Mouse (Mus musculus): ENCODE data around the gene Svs5.
A peak's percentile ranks its signal among the peaks of the same experiment; 100 is the strongest.
"Not testable (repeated sequence)": the region's sequence is repeated elsewhere in the genome, so short reads cannot be mapped to it uniquely, and the experiment has no call there.

The Svs5 gene

DNA sequence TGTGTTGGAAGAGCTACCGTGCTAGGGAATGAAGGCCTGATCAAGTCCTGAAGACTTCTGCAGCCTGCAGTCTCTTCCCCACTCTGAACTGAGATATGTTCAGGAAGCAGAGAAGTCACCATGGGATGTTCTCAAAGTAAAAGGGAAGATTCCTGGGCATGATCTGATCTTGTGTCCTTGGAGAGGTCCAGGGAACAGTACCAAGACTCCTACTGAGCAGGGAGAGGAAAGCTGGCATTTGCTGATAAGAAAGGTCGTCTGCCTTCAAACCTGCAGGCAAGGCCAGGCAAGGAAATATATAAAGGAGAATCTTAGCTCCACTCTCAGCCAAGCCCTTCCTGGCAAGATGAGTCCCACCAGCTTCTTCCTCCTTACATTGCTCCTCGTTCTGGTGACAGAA, at the start of gene Svs5:
TSS of gene Svs5 (plus strand) at position 301 of the 400 bp plus-strand sequence.
- DNase-seq (ENCODE audit: low read depth, low spot score): not testable (repeated sequence)

DNA sequence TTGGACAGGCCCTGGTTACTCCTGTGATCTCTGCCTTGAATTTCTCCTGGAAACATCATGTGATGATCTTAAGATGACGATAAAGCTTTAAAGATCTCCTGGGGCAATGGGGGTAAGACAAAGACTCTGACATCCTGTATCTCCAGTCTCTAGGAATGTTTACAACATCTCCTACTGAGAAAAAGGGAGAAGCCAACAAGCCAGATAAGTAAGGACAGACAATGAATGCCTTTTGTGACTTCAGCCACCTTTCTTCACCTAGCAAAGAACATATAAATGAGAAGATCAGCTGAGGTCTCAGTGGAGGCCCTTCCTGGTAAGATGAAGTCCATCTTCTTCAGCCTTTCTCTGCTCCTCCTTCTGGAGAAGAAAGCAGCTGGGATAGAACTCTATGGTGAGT, 43.6 kb upstream of the Svs5 start, which contains the start of gene Svs3a:
TSS of gene Svs3a (plus strand) at position 301 of the 400 bp plus-strand sequence.
- DNase-seq (ENCODE audit: low read depth, low spot score): not testable (repeated sequence)

DNA sequence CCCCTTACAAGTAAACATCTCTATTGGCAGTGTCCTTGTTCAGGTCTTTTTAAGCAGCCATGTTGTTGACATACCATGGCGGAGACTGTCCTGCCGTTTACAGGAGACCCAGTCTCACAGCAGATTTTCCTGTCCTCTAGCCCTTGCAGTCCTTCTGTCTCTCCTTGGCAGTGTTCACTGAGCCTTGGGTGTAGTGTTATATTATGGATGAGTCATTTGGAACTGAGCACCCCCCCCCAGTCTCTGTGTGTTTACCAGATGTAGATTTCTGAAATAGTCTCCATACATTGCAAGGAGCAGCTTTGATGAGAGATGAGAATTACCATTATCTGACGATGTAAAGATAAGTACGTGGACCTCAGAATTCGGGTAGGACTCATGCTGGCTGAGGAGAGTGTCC, 19.9 kb upstream of the Svs5 start:
- DNase-seq (ENCODE audit: low read depth, low spot score): no peak

DNA sequence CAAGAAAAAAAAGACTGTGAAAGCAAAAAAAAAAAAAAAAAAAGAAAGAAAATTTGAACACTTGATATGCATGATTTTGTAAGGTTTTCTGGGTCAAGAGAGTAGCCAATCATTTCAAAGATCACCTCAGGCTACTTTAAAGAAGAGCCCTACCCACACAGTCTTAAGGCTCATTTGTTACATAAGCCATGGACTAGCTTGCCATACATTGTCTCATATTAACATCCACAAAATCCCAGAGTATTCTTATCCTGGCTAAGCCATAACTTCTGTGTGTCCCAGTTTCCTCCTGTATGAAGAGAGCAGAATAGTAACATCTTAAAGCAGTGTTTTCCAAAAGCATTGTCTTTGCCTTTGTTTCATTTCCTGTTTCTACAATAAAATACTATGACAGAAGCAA, 17.1 kb upstream of the Svs5 start:
- not testable (repeated sequence) for DNase-seq (ENCODE audit: low read depth, low spot score)

DNA sequence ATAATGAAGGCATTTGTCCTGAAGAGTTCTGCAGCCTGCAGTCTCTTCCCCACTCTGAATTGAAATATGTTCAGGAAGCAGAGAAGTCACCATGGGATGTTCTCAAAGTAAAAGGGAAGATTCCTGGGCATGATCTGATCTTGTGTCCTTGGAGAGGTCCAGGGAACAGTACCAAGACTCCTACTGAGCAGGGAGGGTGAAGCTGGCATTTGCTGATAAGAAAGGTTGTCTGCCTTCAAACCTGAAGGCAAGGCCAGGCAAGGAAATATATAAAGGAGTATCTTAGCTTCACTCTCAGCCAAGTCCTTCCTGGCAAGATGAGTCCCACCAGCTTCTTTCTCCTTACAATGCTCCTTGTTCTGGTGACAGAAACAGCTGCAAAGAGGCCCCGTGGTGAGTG, 16.1 kb upstream of the Svs5 start, which contains the start of gene Svs6:
TSS of gene Svs6 (plus strand) at position 301 of the 400 bp plus-strand sequence.
- DNase-seq (ENCODE audit: low read depth, low spot score): not testable (repeated sequence)

DNA sequence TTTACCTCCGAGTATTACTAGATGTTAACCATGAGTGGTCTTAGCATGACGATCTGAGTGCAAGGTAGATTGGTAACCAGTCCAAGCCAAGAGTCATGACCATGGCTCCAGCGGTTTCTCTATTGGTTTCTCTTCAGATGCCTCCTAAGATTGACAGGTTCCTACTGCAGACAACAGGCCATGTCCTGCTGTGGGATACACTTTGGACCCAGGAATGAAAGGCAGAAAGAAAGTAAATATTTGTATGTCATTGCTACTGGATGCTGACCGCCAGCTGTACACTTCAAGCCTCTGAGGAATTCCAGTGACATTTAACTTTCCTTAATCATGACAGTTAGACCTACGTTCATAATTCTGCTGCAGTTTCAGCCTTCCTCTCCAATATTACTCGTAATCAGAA, 11.6 kb upstream of the Svs5 start:
- DNase-seq (ENCODE audit: low read depth, low spot score): no peak

DNA sequence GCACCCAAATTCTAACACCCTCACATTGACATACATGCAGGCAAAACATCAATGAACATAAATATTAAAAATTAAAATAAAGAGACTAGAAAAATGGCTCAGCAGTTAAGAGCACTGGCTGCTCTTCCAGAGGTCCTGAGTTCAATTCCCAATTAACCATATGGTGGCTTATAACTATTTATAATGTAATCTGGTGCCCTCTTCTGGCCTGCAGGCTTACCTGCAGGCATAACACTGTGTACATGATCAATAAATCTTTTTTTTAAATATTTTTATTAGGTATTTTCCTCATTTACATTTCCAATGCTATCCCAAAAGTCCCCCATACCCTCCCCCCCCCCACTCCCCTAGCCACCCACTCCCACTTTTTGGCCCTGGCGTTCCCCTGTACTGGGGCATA, 11.2 kb downstream of the Svs5 start:
- not testable (repeated sequence) for DNase-seq (ENCODE audit: low read depth, low spot score)

DNA sequence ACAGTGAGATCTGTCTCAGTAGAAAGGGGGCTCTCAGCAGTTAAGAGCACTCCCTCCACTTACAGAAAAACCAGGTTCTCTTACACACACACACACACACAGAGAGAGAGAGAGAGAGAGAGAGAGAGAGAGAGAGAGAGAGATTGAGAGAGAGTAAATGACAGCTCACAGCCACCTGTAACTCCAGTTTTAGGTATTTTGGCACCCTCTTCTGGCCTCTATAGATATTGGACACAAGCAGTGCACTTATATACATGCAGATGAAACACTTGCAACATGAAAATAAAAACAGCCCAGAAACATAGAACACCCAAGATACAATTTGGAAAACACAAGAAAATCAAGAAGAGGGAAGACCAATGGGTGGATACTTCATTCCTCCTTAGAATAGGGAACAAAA, 15.2 kb downstream of the Svs5 start:
- not testable (repeated sequence) for DNase-seq (ENCODE audit: low read depth, low spot score)

DNA sequence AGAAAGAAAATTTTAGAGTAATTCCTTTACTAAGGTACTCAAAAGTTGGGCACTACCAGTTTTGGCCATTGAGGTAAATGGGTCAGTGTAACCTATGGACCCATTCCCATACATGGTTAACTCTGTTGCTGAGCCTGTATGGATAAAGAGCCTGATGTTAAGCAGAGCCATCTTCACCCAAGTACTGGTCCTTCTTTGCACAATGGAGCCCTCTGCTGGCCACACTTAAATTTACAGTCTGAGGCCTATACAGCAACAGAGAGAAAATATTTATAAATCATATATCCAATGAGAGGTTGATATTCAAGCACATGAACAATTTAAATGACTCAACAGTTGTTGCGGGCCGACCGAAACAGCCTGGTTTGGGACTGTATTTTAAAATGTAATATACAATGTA, 16.4 kb downstream of the Svs5 start:
- DNase-seq (ENCODE audit: low read depth, low spot score): peak; percentile 8

DNA sequence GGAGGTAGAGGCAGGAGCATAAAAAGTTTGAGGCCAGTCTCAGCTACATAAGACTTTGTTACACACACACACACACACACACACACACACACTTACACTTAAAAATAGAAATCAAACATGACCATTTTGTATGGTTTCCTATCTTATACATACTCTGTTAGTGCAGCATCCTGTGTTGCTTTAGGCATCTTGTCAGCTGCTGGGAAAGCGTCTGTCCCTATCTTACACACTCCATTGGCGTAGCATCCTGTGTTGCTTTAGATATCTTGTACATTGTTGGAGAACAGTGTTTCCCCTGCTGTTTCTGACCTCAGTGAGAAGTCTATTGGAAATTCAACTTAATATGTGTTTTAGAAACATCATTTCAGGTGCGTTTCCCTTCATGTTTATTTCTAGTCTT, 20.2 kb downstream of the Svs5 start:
- DNase-seq (ENCODE audit: low read depth, low spot score): no peak

DNA sequence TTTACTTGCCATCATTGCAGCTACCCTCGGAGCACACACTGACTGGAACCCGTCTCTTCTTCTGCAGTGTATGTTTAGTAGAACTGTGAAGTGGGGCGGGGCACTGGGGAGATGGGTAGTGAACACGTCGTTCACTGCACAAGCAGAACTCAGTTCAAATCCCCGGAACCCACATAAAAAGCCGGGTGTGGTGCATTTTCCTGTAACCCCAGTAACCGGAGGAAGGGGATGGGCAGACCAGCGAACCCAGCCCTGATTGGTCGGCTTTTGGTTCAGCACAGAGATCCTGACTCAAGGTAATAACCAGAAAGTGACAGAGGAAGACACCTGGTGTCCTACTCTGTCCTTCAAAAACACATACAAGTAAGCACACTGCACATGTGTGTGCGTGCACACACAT, 20.8 kb downstream of the Svs5 start:
- DNase-seq (ENCODE audit: low read depth, low spot score): no peak

DNA sequence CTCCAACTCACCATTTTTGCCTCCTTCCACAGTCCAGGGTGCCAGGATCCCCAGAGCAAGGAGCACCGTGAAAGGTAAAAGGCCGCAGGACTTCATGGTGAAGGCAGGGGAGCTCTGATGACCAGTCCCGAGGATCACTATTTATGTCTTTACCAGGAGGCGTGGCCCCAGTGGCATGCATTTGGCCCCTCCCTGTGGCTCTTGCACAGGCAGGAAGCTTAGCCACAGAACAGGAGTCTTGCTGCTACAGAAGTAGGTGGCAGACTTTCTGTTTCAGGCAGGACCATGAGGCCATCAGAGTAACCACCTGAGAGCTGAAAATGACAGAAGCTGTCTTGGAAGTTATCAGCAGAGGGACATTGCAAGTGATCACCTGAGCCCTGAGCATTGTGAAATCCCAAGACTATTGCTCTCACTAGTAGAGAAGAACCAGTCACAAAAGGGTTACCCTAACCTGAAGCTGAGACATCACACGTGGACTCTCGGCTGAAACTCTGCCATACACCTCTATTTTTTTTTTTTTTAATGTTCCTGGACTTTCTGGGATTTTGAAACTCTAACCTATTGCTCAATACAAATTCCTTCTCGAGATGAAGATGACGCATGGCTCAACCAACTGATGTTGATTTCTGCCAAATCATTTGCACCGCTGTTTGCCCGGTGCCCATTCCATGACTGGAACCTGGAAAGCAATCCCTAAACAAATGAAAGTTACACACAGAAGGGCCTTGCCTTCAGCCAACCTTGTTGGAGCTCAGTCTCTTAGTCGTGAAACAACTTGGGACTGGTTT, 23.8 kb downstream of the Svs5 start:
- no peak for DNase-seq (ENCODE audit: low read depth, low spot score)

DNA sequence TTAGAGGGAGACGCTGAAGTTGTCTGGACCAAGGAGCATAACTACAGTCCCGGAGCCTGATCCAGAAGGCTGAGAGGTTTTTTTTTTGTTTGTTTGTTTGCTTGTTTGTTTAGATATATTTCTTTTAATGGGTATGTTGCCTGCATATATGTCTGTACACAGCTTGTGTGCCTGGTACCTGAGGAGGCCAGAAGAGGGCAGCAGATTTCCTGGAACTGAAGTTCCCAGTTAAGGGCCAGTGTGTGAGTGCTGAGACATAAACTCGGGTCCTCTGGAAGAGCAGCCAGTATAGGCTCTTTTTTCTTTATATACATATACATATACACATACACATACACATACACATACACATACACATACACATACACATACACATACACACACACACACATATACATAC, 25.8 kb downstream of the Svs5 start:
- no peak for DNase-seq (ENCODE audit: low read depth, low spot score)

DNA sequence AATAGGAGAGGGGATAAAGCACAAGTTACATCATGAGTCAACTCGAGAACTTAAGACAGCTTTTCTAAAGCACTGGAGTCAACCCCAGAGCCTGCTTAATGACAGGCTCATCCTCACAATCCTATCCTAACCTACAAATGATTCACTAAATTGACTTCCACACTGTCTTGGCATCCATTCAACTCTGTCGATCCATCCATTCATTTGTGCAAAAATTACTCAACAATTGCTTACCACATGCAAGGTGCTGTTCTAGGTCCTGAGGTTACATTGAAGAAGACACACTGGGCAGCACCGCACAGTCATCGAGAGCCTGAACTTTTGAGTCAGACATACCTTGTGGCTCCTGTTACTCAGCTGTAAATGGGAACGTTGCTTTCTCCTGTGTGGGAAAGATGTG, 26.5 kb downstream of the Svs5 start:
- no peak for DNase-seq (ENCODE audit: low read depth, low spot score)

DNA sequence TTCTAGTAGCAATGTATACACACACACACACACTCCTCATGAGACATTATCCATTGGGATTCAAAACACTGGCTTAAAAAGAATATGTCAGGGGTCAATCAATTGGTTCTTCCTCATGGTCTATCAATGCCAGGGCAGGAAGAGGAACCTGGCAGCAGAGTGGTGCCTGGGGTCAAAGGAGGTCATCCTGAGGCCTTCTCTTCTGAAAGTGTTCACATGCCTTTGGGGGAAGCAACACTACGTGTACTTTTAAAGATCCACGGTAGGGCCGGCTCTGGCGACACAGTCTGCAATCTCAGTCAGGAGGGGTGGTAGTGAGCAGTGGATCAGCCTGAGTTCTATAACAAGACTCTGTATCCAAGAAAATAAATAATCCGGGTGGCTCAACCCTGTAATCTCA, 27.1 kb downstream of the Svs5 start:
- no peak for DNase-seq (ENCODE audit: low read depth, low spot score)

DNA sequence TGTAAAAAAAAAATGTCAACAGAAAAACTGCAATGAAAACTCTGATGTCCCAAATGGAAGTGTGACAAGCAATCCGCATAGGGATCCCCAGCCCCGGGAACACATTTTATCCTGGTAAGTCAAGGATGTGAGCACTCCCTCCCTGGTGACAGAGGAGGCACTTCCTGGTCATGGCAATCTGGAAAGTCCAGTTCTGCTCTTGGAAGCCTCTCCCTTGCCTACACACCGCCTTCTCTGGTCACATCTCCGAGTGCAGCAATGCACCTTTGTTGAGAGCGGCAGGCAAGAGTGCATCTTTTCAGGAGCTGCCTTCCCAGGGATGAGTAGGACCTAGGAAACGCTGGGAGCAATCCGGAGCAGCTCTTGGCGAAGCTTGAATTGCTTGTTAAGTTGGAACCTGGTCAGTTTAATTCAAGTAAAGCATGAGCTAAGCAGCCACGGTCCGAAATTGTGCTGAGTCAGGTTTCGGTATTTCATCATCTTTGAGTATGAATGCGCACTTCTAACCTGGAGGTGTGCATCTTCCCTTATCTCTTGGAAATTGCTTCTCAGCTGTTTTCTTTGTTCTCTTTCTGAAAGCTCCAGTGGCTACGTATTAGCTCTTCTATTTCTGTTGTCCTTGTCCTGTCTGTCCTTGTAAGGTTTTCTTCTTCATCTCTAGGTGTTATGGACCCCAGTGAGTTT, 28.6 kb downstream of the Svs5 start:
- DNase-seq (ENCODE audit: low read depth, low spot score): no peak

DNA sequence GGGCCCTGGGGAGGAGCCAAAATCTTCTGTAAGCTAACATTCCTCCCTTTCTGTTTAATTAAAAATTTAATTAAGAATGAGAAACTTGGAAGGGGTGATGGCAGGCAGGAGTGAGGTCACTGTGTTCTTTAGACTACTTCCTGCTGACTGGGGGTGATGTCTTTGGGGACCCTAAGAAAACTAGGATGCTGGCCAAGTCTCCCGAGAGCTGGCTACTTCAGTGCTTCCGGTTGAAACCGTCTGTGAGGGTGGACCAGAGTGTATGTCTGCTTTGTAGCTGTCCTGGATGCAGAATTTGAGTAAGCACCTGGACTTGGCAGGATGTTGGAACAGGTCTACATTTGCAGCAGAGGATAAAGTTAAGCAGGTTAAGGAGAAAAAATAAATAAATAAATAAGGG, 34.4 kb downstream of the Svs5 start:
- DNase-seq (ENCODE audit: low read depth, low spot score): no peak

DNA sequence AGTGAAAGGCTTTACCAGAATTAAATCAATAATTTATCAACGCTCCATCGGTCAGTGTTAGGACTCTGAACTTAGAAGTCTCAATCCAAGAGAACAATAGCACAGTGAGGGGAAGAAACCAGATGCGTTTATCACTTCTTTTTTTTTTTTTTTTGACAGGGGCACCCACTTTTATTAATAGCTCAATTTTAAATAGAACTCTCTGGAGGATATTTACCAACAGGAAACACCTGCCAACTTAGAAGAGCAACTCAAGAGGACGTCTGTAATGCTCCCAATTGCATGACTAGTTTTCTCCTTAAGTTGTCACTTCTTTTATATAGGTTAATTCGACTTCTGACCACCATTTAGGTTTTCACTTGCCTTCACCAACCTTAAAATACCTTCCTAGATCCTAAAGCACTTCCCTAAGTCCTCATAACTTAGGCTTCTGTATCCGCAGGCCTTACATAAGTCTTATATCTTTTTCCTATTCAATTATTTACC, 36.1 kb downstream of the Svs5 start:
- DNase-seq (ENCODE audit: low read depth, low spot score): no peak

DNA sequence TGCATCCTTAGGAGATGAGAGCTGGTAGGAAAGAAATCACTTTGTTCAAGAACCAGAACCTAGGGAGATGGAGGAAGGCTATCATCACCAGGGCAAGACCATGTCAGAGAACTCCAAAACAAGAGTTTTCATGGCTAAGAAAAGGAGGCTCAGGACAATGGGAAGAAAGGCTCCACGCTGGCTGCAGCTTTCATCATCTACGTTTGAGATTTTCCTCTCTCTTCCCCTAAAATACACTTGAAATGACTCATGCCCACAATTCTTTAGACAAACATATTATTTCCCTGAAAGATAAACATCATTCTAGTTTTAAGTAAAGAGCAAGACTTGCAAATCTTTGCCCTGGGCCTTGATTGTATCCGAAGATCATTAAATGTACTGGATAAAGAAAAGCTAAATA, 38.8 kb downstream of the Svs5 start:
- no peak for DNase-seq (ENCODE audit: low read depth, low spot score)

DNA sequence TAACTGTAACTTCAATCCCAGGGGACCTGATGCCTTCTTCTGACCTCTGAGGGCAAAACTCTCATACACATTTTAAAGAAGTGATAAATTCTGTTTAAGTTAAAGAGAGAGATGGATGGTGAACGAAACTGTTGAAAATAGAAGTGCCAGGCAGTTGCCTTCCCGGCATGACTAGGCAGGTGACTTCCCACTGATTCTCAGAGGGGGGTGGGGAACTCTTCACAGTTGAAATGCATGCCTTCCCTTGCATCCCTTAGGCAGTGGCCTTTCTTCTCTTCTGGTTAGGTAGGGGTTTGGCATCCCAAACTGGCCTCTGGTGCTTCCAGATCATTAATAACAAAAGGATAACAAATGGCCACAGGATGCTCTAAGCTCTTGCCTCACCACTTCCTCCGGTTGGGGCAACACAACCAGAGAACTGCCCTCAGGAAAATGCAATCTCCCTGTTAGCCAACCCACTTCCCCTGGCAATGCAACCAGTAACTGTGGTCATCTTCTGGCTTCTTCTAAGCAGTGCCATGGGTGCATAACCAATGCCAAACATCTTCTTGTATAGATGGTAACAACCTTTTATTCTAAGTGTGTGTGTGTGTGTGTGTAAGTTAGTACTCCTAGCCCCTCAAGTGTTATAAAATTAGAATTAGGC, 40.0 kb downstream of the Svs5 start:
- no peak for DNase-seq (ENCODE audit: low read depth, low spot score)

DNA sequence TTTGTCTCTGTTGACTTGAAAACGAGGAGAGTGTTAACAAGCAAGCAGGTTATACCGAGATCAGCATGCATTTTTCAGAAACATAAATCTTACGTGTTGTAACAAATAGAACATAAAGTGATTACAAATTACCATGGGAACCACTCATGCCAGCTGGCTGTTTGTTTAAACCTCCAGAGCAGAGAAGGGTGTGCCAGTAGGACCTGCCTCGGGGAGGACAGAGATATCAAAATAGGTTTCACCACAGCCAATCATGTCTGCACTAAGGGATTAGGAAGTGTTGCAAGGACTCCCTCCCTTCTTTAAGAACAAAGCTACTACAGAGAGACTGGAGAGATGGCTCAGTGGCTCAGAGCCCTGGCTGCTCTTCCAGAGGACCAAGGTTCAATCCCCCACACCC, 40.6 kb downstream of the Svs5 start:
- no peak for DNase-seq (ENCODE audit: low read depth, low spot score)

Data from embryo, embryonic 11.5 days (tissue).